Mouse (Mus musculus) neural tube, embryonic 14.5 days (tissue): Measurements from ENCODE around the gene Micu1. TPM values are rescaled to one million over a fixed set of nuclear protein-coding genes. Genes with fewer than 3 reads are reported as not detected.
A peak's percentile ranks its signal among the peaks of the same experiment; 100 is the strongest.
"Not testable (repeated sequence)": the region's sequence is repeated elsewhere in the genome, so short reads cannot be mapped to it uniquely, and the experiment has no call there.

Source experiments
- ATAC-seq: fragments of 200-750 bp; cut with Nextera tagmentation; 2 replicates; pipeline ENCODE4 v1.8.0; 2017; ENCODE audit warnings: low read depth, mild to moderate bottlenecking, moderate TSS enrichment, moderate library complexity
- H3K27ac ChIP-seq: fragments of 300-500 bp; sonication (generic); 2 replicates; pipeline ENCODE4 v1.5.1; 2014; ENCODE audit warnings: low read depth, mild to moderate bottlenecking, control low read depth, low read length, moderate library complexity, mixed read lengths
- H3K27me3 ChIP-seq: fragments of 300-500 bp; sonication (generic); 2 replicates; pipeline ENCODE4 v1.6.1; 2014; ENCODE audit warnings: low read length; ENCODE audit not compliant: control insufficient read depth, insufficient read depth
- H3K36me3 ChIP-seq: fragments of 300-500 bp; sonication (generic); 2 replicates; pipeline ENCODE4 v1.6.1; 2014; ENCODE audit warnings: low read length, mixed read lengths; ENCODE audit not compliant: control insufficient read depth, insufficient read depth
- H3K4me1 ChIP-seq: fragments of 300-500 bp; sonication (generic); 2 replicates; pipeline ENCODE4 v1.6.1; 2014; ENCODE audit warnings: low read length; ENCODE audit not compliant: control insufficient read depth, insufficient read depth
- H3K4me2 ChIP-seq: fragments of 300-500 bp; sonication (generic); 2 replicates; pipeline ENCODE4 v1.6.1; 2014; ENCODE audit warnings: mild to moderate bottlenecking, low read depth, low read length, control low read depth
- H3K4me3 ChIP-seq: fragments of 300-500 bp; sonication (generic); 2 replicates; pipeline ENCODE4 v1.5.1; 2014; ENCODE audit warnings: low read depth, low read length, control low read depth, mixed read lengths
- H3K9ac ChIP-seq: fragments of 300-500 bp; sonication (generic); replicated peaks from 2 replicates; pipeline ENCODE4 v1.6.1; 2014; ENCODE audit warnings: low read depth, mild to moderate bottlenecking, control low read depth, low read length, mixed read lengths
- H3K9me3 ChIP-seq: fragments of 300-500 bp; sonication (generic); 2 replicates; pipeline ENCODE4 v1.6.1; 2016; ENCODE audit warnings: low read length; ENCODE audit not compliant: control insufficient read depth
- WGBS: fragments of 180-500 bp; shearing (Covaris S2); extraction: QIAGEN DNeasy Blood & Tissue Kit; methylation state at CpG from one replicate; pipeline ENCODE4 v1.1.7; 2014; 5-methylcytosine and 5-hydroxymethylcytosine counted together
- polyA plus RNA-seq: library from polyadenylated mRNA; unstranded; fragments of >200 nt; fragmentation: Nextera tagmentation; extraction: Ambion mirVana; gene quantifications from 2 replicates; pipeline ENCODE4 v1.2.1, GENCODE M21; 2014

Gene Micu1
- 92.5 and 93.9 TPM in 2 replicates for polyA plus RNA-seq

DNA sequence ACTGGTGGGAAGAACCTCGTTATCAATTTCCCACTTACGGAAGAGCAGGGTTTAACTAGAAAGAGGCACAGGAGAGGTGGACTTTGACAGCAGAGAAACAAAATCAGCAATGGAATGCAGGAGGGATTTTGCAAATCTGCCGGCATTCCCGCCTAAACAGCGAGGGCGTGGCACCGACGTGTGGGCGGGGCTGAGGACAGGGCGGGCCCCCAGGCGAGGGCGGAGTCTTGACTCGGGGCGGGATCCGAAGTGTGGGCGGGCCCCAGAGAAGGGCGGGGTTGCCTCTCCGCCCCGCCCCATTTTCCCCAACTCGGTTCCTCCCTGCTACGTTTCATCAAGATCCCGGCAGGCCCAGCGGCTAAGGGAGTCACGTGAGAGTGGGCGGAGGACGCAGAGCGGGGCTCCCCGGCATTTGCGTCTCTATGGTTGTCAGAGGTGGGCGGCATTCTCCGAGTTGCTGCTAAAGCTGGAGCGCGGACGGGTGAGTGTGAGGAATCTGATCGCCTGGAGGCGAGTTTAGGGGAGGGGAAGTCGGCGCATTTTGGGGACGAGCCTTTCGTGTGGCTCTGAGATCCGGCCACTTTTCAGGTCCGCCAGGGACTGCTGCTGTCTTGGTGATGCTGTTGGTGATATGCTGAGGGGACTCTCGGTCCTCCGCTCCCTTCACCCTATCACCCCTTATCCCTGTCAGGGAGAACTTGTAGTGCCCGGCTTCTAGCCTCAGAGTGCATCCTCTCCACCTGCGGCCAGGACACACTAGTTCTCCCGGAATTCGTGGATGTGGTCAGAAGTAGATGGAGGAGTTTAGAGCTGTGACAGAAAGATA is at the start of gene Micu1:
TSS of gene Micu1 (plus strand) at position 271 of the 826 bp plus-strand sequence.
- Histone ChIP-seq H3K36me3 (no peaks in the 10 kb centered on the region), H3K4me2 (peak within 1 kb of the TSS; percentile 87), H3K4me1 (peaks cover 8% of the 10 kb centered on the region), H3K4me3 (peak within 1 kb of the TSS; percentile 74), H3K9ac (peak within 1 kb of the TSS; percentile 61), H3K9me3 (no peaks in the 10 kb centered on the region), H3K27ac (peak within 1 kb of the TSS; percentile 73), H3K27me3 (no peaks in the 10 kb centered on the region)
- ATAC-seq, result peak; percentile 98
- under 1% methylated on average over 45 of the region's 48 CpGs for WGBS

GRCm38 (mm10) chr10:59656799-59657198 is 45.5 kb upstream of the Micu1 start:
- Histone ChIP-seq H3K4me3 (no peak overlapping the region), H3K27me3 (no peaks in the 10 kb centered on the region), H3K36me3 (no peaks in the 10 kb centered on the region), H3K9ac (no peak overlapping the region), H3K4me1 (no peaks in the 10 kb centered on the region), H3K27ac (no peak overlapping the region), H3K4me2 (no peak overlapping the region), H3K9me3 (no peaks in the 10 kb centered on the region)
- no peak for ATAC-seq
- WGBS, result 86% methylated on average over 13 of the region's 13 CpGs

GRCm38 (mm10) chr10:59664765-59665164 is 37.5 kb upstream of the Micu1 start:
- H3K27me3 ChIP-seq, result no peaks in the 10 kb centered on the region
- no peaks in the 10 kb centered on the region for H3K36me3 ChIP-seq
- no peak for ATAC-seq
- no peak overlapping the region for H3K4me2 ChIP-seq
- no peak overlapping the region for H3K9ac ChIP-seq
- 62% methylated on average over 2 of the region's 2 CpGs for WGBS
- no peak overlapping the region for H3K4me3 ChIP-seq
- no peak overlapping the region for H3K27ac ChIP-seq
- no peaks in the 10 kb centered on the region for H3K9me3 ChIP-seq
- no peaks in the 10 kb centered on the region for H3K4me1 ChIP-seq

DNA sequence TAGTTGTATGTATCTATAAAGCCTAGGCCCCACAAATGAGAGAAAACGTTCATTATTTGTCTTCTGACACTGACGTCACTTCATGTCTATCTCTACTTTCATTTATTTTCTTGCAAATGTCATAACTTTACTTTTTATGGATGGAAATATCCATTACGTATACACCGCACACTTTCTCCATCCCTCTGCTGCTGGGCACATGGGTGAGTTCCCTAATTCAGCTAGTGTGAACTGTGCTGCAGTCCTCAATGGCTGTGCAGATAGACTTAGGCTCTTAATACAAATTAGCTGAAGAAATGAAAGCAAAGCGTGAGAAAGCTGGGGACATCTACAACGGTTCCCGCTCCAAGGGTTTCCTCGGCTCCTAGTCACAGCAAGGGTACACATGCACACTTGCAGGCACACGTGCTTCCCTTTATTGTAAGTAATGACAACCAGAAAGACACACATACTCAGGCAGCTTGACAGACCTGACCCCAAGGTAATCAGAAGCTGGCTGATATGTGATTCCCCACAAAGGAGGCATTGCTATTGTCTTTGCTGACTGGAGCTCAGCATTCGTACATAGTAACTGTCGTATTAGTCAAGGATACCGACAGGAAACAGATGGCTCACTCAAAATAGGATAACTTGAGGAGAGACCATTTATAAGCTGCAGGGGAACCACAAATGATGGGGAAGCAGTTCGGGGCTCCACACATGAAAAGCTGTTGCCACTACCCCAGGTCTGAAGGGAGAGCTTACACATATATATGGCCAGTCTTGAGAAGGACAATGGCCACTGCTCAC is 36.6 kb upstream of the Micu1 start:
- H3K9me3 ChIP-seq, result no peaks in the 10 kb centered on the region
- ATAC-seq, result no peak
- 80% methylated on average over 13 of the region's 13 CpGs for WGBS

GRCm38 (mm10) chr10:59667377-59667776 is 34.9 kb upstream of the Micu1 start:
- ATAC-seq, result no peak
- Histone ChIP-seq H3K4me1 (no peaks in the 10 kb centered on the region), H3K36me3 (no peaks in the 10 kb centered on the region), H3K4me3 (no peak overlapping the region), H3K9me3 (no peaks in the 10 kb centered on the region), H3K4me2 (no peak overlapping the region), H3K27me3 (no peaks in the 10 kb centered on the region), H3K27ac (no peak overlapping the region), H3K9ac (no peak overlapping the region)
- 66% methylated on average over 6 of the region's 6 CpGs for WGBS

More for the DNA sequence above, 36.6 kb upstream of the Micu1 start:
- Histone ChIP-seq H3K27me3 (no peaks in the 10 kb centered on the region), H3K36me3 (no peaks in the 10 kb centered on the region), H3K4me3 (no peak overlapping the region), H3K27ac (no peak overlapping the region), H3K4me1 (no peaks in the 10 kb centered on the region), H3K4me2 (no peak overlapping the region), H3K9ac (no peak overlapping the region)

- Histone ChIP-seq H3K36me3 (no peaks in the 10 kb centered on the region), H3K27me3 (no peaks in the 10 kb centered on the region), H3K4me1 (no peaks in the 10 kb centered on the region), H3K27ac (no peak overlapping the region), H3K9me3 (no peaks in the 10 kb centered on the region), H3K4me3 (no peak overlapping the region), H3K9ac (no peak overlapping the region), H3K4me2 (no peak overlapping the region)
- ATAC-seq, result no peak
- WGBS, result 77% methylated on average over 7 of the region's 7 CpGs
Observed at GRCm38 (mm10) chr10:59668491-59668890, 33.8 kb upstream of the Micu1 start.

- Histone ChIP-seq H3K4me2 (no peak overlapping the region), H3K36me3 (no peaks in the 10 kb centered on the region), H3K9ac (no peak overlapping the region), H3K27ac (no peak overlapping the region), H3K4me3 (no peak overlapping the region), H3K4me1 (no peaks in the 10 kb centered on the region), H3K9me3 (no peaks in the 10 kb centered on the region), H3K27me3 (no peaks in the 10 kb centered on the region)
- 100% methylated on average over 1 of the region's 1 CpGs for WGBS
- no peak for ATAC-seq
Observed at GRCm38 (mm10) chr10:59677836-59678235, 24.4 kb upstream of the Micu1 start.

DNA sequence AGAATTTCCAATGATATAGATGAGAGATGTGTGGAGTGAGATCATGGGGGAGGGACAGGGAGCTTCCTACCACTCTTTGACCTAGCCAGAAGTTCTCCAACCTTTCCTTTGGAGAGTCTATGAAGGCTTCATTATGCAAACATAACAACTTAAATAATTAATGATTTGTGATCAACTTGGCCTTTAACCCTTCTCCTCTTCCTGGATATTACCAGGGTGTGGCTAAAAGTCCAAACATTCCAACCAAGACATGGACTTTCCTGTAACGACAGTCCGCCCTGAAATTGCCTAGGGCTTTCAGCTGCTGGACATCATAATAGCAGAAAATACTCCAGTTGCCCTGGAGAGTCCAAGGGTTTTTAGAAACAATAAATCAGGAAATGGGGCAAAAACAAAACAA is 23.1 kb upstream of the Micu1 start:
- H3K9me3 ChIP-seq, result no peaks in the 10 kb centered on the region
- H3K27ac ChIP-seq, result no peak overlapping the region
- no peak overlapping the region for H3K4me3 ChIP-seq
- ATAC-seq, result no peak
- H3K9ac ChIP-seq, result no peak overlapping the region
- no peak overlapping the region for H3K4me2 ChIP-seq
- H3K27me3 ChIP-seq, result no peaks in the 10 kb centered on the region
- no peaks in the 10 kb centered on the region for H3K36me3 ChIP-seq
- H3K4me1 ChIP-seq, result no peaks in the 10 kb centered on the region
- WGBS, result 75% methylated on average over 2 of the region's 2 CpGs

- H3K4me3 ChIP-seq, H3K9me3 ChIP-seq, H3K27me3 ChIP-seq, H3K27ac ChIP-seq, H3K4me2 ChIP-seq, H3K4me1 ChIP-seq, ATAC-seq, H3K9ac ChIP-seq, H3K36me3 ChIP-seq: not testable (repeated sequence)
- 96% methylated on average over 3 of the region's 3 CpGs for WGBS
Observed at GRCm38 (mm10) chr10:59685586-59685985, 16.7 kb upstream of the Micu1 start.
